Comparison of ENCODE assay signal across 9 mouse cellular contexts in genomic region chr2:143867326-143867725, GRCm38 (mm10). TPM values are rescaled to one million over a fixed set of nuclear protein-coding genes. Genes with fewer than 3 reads are reported as not detected.
A peak's percentile ranks its signal among the peaks of the same experiment; 100 is the strongest.
DNase-seq lines count a peak whose midpoint lies in the region; ATAC-seq and TF ChIP-seq lines count a peak whose summit lies in the region.
"Had no signal": no experiment of that assay in that cellular context is flagged by ENCODE, and none has a peak within 500 bp of the region (broad histone marks: within the 10 kb centered on the region; RNA-seq: fewer than 3 reads in every experiment).

No protein-coding gene starts in this region.

- peaks cover 15% of the 10 kb centered on the region for H3K27me3 ChIP-seq in E14TG2a.4 (ENCODE audit: insufficient read depth, low read length)
- no peaks in the 10 kb centered on the region for H3K27me3 ChIP-seq in forebrain, embryonic 14.5 days (replicated peaks; ENCODE audit: control insufficient read depth, insufficient read depth, low read length)

- peak; percentile 40 for DNase-seq in c-Kit-positive CD71-positive TER-119-negative erythroid progenitor cells, embryonic 14.5 days (ENCODE audit: low read depth)
- DNase-seq in forebrain, embryonic 14.5 days (ENCODE audit: low spot score), result peak; percentile 89
- DNase-seq in heart, postnatal 14 days, result peak; percentile 80 to 87
- DNase-seq in layer of hippocampus, adult 11-12 months (ENCODE audit: low spot score), result peak; percentile 85
- peak; percentile 79 to 85 for DNase-seq in lung, adult 18-20 months
- peak; percentile 13 to 20 for DNase-seq in thymus, adult 18-20 months

- ATAC-seq in forebrain, embryonic 14.5 days, result peak; percentile 74
- ATAC-seq in neutrophil, adult 5-6 weeks (ENCODE audit: extremely low read depth, insufficient number of reproducible peaks, low FRiP score, poor library complexity, severe bottlenecking), result peak; percentile 93

- H3K4me2 ChIP-seq in forebrain, embryonic 14.5 days (ENCODE audit: low read length), result no peak overlapping the region
- H3K4me2 ChIP-seq: liver, embryonic 15.5 days had no signal

- intact Hi-C loops in heart, postnatal 14 days (cut with DNase I), result loop anchor here (1.0 to 5.0 kb wide), 3 partner anchors 113 to 350 kb away; no protein-coding TSS in a partner anchor

- peak; percentile 79 for TF ChIP-seq CTCF in E14TG2a.4 (conservative IDR thresholded peaks at IDR 0.05; ENCODE audit: low read length)

- H3K9ac ChIP-seq in forebrain, embryonic 14.5 days (ENCODE audit: low read length), result no peak overlapping the region
- H3K9ac ChIP-seq: liver, embryonic 15.5 days had no signal

- no peaks in the 10 kb centered on the region for H3K36me3 ChIP-seq in E14TG2a.4 (ENCODE audit: insufficient read depth, low read length)
- no peaks in the 10 kb centered on the region for H3K36me3 ChIP-seq in forebrain, embryonic 14.5 days (ENCODE audit: control insufficient read depth, insufficient read depth, low read length)
- H3K36me3 ChIP-seq: liver, embryonic 15.5 days had no signal

- H3K4me1 ChIP-seq in E14TG2a.4 (replicated peaks; ENCODE audit: low read depth, low read length), result peaks cover 17% of the 10 kb centered on the region; the same call in 1 of the 2 replicates
- H3K4me1 ChIP-seq in forebrain, embryonic 14.5 days (ENCODE audit: control insufficient read depth, insufficient read depth, low read length), result no peaks in the 10 kb centered on the region

- H3K27ac ChIP-seq in forebrain, embryonic 14.5 days (ENCODE audit: low read depth, low read length), result no peak overlapping the region
- H3K27ac ChIP-seq: liver, embryonic 15.5 days had no signal

- no peak overlapping the region for H3K4me3 ChIP-seq in E14TG2a.4 (replicated peaks; ENCODE audit: low read length)
- H3K4me3 ChIP-seq in forebrain, embryonic 14.5 days (ENCODE audit: low read depth, low read length), result no peak overlapping the region
- H3K4me3 ChIP-seq: liver, embryonic 15.5 days had no signal

- no peaks in the 10 kb centered on the region for H3K9me3 ChIP-seq in E14TG2a.4 (ENCODE audit: low read length)
- H3K9me3 ChIP-seq in forebrain, embryonic 14.5 days (replicated peaks; ENCODE audit: control insufficient read depth, low read length), result no peaks in the 10 kb centered on the region
- H3K9me3 ChIP-seq: liver, embryonic 15.5 days had no signal

- WGBS in forebrain, embryonic 14.5 days, result 5% methylated on average over 6 of the region's 6 CpGs

RNA-seq across cellular contexts. Expression of gene Bfsp1, which starts 4.4 kb away (rescaled TPM):
- polyA plus RNA-seq in forebrain, embryonic 14.5 days (2014; fragmentation: Nextera tagmentation; extraction: Ambion mirVana), result 0.53 and 0.58 TPM in 2 replicates
- total RNA-seq in heart, postnatal 14 days (2021), result under 1 TPM; 0.27 to 0.38 TPM
- total RNA-seq in neutrophil, adult 5-6 weeks (2017), result 0.23 TPM in 1 of 2 replicates, not detected in the other

RNA-seq across cellular contexts. Expression of gene Dstn, which starts 47.8 kb away (rescaled TPM):
- polyA plus RNA-seq in forebrain, embryonic 14.5 days (2014; fragmentation: Nextera tagmentation; extraction: Ambion mirVana), result 532 and 544 TPM in 2 replicates
- total RNA-seq in heart, postnatal 14 days (2021), result 100 to 1,000 TPM; 321 to 347 TPM
- 79.9 and 80.5 TPM in 2 replicates for total RNA-seq in neutrophil, adult 5-6 weeks (2017)

Comparison
In these comparisons a context has a peak if more than half of its experiments do, and no peak if none do; other contexts are left out.
1. DNase-seq: peak in every context shown above with its lines; median percentile 89 in forebrain, embryonic 14.5 days; 85 in layer of hippocampus, adult 11-12 months; 84 in heart, postnatal 14 days; 82 in lung, adult 18-20 months; 40 in c-Kit-positive CD71-positive TER-119-negative erythroid progenitor cells, embryonic 14.5 days; 16 in thymus, adult 18-20 months.